Mouse (Mus musculus): Measurements from ENCODE around the gene Popdc3.

The Popdc3 gene

DNA sequence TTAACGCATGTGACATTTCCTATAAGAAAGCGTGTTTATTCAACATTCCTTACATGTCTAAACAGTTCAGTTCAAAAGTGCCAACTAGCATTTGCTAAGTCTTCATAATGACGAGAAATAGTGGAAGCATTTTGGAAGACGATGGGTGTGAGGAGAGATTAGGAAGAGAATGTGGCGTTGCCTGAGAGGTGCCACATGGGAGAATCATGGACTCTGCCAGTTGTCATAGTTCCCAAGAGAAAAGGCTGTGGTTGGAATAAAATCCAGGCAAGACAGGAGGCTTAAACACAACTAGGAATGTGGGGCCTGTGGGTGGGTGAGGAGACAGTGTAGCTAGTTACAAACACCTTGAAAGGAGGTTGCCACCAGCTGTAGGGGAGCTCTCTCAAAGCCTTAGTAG is 127.3 kb downstream of the Popdc3 start:
- Histone ChIP-seq H3K4me3 (replicated peaks; ENCODE audit: low read length) (no peak overlapping the region), H3K9me3 (ENCODE audit: low read length) (no peaks in the 10 kb centered on the region), H3K27me3 (ENCODE audit: insufficient read depth, low read length) (no peaks in the 10 kb centered on the region), H3K4me1 (replicated peaks; ENCODE audit: low read depth, low read length) (no peaks in the 10 kb centered on the region), H3K36me3 (ENCODE audit: insufficient read depth, low read length) (no peaks in the 10 kb centered on the region)
- TF ChIP-seq NANOG (IDR thresholded peaks at IDR 0.05; ENCODE audit: borderline replicate concordance, low read length) (no peak), POU5F1 (IDR thresholded peaks at IDR 0.05; ENCODE audit: borderline replicate concordance, low read length) (no peak), CTCF (conservative IDR thresholded peaks at IDR 0.05; ENCODE audit: low read length) (no peak)

DNA sequence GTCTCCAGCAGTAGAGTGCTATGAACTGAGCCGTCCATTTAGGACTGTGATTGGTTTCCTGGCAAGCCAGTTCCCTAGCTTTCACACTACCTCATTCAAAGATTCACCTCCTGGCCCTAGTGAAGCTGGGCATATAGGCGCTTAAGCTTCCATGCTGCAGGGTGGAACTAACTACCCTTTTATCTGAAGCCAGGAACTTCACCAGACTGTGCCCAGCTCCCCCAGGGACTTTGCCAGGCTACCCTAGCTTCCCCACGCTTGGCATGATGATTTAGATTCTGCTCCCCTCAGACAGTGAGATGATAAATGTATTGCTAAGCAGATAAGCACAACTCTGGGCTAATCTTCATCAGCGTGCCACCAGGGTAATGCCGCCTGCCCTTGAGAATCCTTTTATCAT is 133.2 kb downstream of the Popdc3 start:
- no peaks in the 10 kb centered on the region for H3K9me3 ChIP-seq (ENCODE audit: low read length)
- H3K4me3 ChIP-seq (replicated peaks; ENCODE audit: low read length): no peak overlapping the region
- TF ChIP-seq NANOG (IDR thresholded peaks at IDR 0.05; ENCODE audit: borderline replicate concordance, low read length): no peak
- TF ChIP-seq POU5F1 (IDR thresholded peaks at IDR 0.05; ENCODE audit: borderline replicate concordance, low read length): no peak
- no peak for TF ChIP-seq CTCF (conservative IDR thresholded peaks at IDR 0.05; ENCODE audit: low read length)
- no peaks in the 10 kb centered on the region for H3K27me3 ChIP-seq (ENCODE audit: insufficient read depth, low read length)
- H3K4me1 ChIP-seq (replicated peaks; ENCODE audit: low read depth, low read length): no peaks in the 10 kb centered on the region
- no peaks in the 10 kb centered on the region for H3K36me3 ChIP-seq (ENCODE audit: insufficient read depth, low read length)

DNA sequence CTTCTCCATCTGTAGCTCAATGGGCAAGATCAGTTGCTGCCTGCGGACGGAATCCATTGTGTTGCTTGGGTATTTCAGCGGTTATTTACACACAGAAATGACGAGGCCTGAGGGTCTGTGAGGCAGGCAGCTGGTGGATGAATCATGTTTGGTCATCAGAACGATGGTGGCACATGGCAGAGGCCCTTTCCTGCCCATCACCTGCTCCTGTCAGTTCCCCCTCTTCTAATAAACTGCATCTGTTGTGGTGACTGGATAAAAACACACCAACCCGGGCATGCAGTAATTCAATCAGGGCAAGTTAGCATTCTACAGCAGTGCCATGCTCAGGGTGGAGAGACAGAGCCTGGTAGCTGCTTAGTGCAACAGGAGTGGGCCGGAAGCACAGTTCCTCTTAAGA is 133.7 kb downstream of the Popdc3 start:
- TF ChIP-seq CTCF (conservative IDR thresholded peaks at IDR 0.05; ENCODE audit: low read length) (no peak), POU5F1 (IDR thresholded peaks at IDR 0.05; ENCODE audit: borderline replicate concordance, low read length) (no peak), NANOG (IDR thresholded peaks at IDR 0.05; ENCODE audit: borderline replicate concordance, low read length) (no peak)
- no peaks in the 10 kb centered on the region for H3K27me3 ChIP-seq (ENCODE audit: insufficient read depth, low read length)
- no peaks in the 10 kb centered on the region for H3K36me3 ChIP-seq (ENCODE audit: insufficient read depth, low read length)
- H3K4me1 ChIP-seq (replicated peaks; ENCODE audit: low read depth, low read length): no peaks in the 10 kb centered on the region
- H3K9me3 ChIP-seq (ENCODE audit: low read length): peaks cover 4% of the 10 kb centered on the region; the same call in 1 of the 2 replicates
- no peak overlapping the region for H3K4me3 ChIP-seq (replicated peaks; ENCODE audit: low read length)

DNA sequence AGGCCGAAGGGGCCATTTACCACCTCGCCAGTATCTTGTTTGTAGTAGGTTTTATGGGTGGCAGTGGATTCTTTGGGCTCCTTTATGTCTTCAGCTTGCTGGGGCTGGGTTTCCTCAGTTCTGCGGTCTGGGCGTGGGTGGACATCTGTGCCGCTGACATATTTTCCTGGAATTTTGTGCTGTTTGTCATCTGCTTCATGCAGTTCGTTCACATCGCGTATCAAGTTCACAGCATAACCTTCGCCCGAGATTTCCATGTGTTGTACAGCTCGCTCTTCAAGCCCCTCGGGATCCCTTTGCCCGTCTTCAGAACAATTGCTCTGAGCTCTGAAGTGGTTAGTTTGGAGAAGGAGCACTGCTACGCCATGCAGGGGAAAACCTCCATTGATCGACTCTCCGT is 137.0 kb downstream of the Popdc3 start:
- Histone ChIP-seq H3K4me1 (replicated peaks; ENCODE audit: low read depth, low read length) (no peaks in the 10 kb centered on the region), H3K36me3 (ENCODE audit: insufficient read depth, low read length) (no peaks in the 10 kb centered on the region), H3K4me3 (replicated peaks; ENCODE audit: low read length) (no peak overlapping the region), H3K27me3 (ENCODE audit: insufficient read depth, low read length) (no peaks in the 10 kb centered on the region), H3K9me3 (ENCODE audit: low read length) (peaks cover 11% of the 10 kb centered on the region)
- TF ChIP-seq POU5F1 (IDR thresholded peaks at IDR 0.05; ENCODE audit: borderline replicate concordance, low read length): no peak
- TF ChIP-seq CTCF (conservative IDR thresholded peaks at IDR 0.05; ENCODE audit: low read length): no peak
- TF ChIP-seq NANOG (IDR thresholded peaks at IDR 0.05; ENCODE audit: borderline replicate concordance, low read length): no peak

DNA sequence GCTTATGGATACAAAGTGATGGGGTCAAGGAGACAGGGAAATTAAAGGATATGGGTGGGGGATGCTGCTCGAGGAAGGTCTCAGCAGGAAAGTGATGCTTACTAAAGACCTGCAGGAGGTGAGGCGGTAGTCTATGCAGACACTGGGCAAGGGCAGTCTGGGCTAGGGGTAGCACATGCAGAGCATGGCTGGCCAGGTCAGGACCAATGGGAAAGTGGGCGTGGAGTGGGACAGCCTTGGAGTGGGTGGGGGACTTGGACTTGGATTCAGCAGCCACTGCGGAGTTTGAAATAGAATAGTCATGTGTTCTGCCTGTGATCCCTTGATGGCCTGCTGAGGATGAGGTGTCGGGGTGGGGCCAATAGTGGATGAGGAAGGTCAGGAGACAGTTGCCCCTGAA is 141.0 kb downstream of the Popdc3 start:
- H3K4me3 ChIP-seq (replicated peaks; ENCODE audit: low read length): no peak overlapping the region
- TF ChIP-seq NANOG (IDR thresholded peaks at IDR 0.05; ENCODE audit: borderline replicate concordance, low read length) (no peak), POU5F1 (IDR thresholded peaks at IDR 0.05; ENCODE audit: borderline replicate concordance, low read length) (no peak), CTCF (conservative IDR thresholded peaks at IDR 0.05; ENCODE audit: low read length) (no peak)
- peaks cover 11% of the 10 kb centered on the region for H3K9me3 ChIP-seq (ENCODE audit: low read length)
- no peaks in the 10 kb centered on the region for H3K27me3 ChIP-seq (ENCODE audit: insufficient read depth, low read length)
- no peaks in the 10 kb centered on the region; the same call in 1 of the 2 replicates for H3K4me1 ChIP-seq (replicated peaks; ENCODE audit: low read depth, low read length)
- H3K36me3 ChIP-seq (ENCODE audit: insufficient read depth, low read length): no peaks in the 10 kb centered on the region

DNA sequence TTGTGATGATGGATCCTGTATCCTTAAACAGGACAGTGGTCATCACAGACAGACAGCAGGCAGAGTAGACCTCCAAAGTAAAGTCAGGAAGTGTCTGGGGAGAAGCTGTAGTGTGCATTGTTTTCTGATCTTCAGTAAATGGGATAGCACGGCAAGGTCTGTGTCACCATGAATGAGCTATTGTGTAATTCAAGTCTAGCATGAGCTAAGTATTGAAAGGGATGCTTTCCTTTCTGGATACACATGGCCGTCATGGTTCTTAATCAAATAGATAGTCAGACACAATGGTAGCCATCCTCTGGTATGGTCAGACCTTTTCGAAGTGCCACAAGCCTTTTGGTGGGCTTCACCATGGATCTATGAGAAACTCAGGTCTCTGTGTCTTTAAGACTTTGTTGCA is 142.4 kb downstream of the Popdc3 start:
- TF ChIP-seq CTCF (conservative IDR thresholded peaks at IDR 0.05; ENCODE audit: low read length): no peak
- no peak for TF ChIP-seq NANOG (IDR thresholded peaks at IDR 0.05; ENCODE audit: borderline replicate concordance, low read length)
- no peak for TF ChIP-seq POU5F1 (IDR thresholded peaks at IDR 0.05; ENCODE audit: borderline replicate concordance, low read length)
- Histone ChIP-seq H3K36me3 (ENCODE audit: insufficient read depth, low read length) (no peaks in the 10 kb centered on the region), H3K4me1 (replicated peaks; ENCODE audit: low read depth, low read length) (no peaks in the 10 kb centered on the region; the same call in 1 of the 2 replicates), H3K9me3 (ENCODE audit: low read length) (peaks cover 11% of the 10 kb centered on the region), H3K27me3 (ENCODE audit: insufficient read depth, low read length) (no peaks in the 10 kb centered on the region), H3K4me3 (replicated peaks; ENCODE audit: low read length) (no peak overlapping the region)

DNA sequence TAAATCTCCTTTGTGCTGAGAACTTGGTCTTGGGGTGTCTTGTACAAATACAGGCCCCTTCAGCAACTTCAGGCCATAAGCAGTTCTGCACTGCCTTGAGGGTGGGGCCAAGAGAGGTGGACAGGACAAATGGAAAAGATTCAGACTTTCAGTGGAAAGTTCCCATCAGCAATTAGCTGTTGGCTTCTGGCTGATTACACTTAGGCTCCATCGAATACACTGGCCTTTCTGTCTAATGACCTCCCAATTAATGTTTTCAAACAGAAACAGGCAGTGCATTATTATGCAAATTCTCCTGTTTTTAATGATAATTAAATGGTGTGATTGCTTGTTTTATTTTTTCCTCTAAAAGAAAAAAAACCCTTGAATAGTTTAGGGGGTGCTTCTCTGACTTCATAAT is 146.3 kb downstream of the Popdc3 start:
- H3K36me3 ChIP-seq (ENCODE audit: insufficient read depth, low read length): no peaks in the 10 kb centered on the region
- no peaks in the 10 kb centered on the region for H3K9me3 ChIP-seq (ENCODE audit: low read length)

DNA sequence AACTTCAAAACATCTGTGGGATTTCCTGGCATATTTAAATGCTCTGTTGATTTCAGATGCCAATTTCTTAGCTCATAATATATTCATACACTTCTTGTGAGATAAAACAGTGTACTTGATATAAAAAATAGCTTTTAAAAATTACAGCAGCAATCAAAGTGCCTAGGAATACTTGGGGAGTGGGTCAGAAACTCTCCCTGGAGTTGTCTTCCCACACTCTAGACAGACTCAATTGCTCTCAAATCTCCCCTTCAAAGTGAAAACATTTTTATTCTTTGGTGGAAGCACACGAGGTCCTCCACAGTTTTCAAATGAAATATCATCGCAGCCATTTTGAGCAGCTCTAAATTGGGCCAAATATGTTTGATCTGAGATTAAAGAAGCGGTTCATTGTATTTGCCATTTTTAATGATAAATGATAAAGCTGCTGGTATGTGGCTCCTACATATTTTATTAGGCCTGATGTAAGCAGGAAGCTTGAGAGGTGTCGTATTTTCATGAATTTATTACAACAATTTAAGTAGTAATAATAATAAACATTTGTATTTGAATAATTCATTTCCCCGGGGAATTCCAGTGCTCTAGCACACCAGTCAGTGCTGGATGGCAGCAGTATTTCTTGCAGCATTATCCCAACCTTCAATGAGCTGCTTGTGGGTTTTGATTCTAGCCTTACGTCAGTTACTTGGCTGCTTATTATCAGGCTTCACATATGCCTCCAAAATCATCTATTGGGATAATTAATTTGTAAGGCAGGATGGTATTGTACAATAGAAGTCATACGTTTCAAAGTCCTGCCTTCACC is 150.5 kb downstream of the Popdc3 start:
- H3K4me3 ChIP-seq (replicated peaks; ENCODE audit: low read length): no peak overlapping the region
- no peaks in the 10 kb centered on the region for H3K9me3 ChIP-seq (ENCODE audit: low read length)
- no peak for TF ChIP-seq CTCF (conservative IDR thresholded peaks at IDR 0.05; ENCODE audit: low read length)
- no peak for TF ChIP-seq POU5F1 (IDR thresholded peaks at IDR 0.05; ENCODE audit: borderline replicate concordance, low read length)
- TF ChIP-seq NANOG (IDR thresholded peaks at IDR 0.05; ENCODE audit: borderline replicate concordance, low read length): no peak
- H3K4me1 ChIP-seq (replicated peaks; ENCODE audit: low read depth, low read length): no peaks in the 10 kb centered on the region; the same call in 1 of the 2 replicates
- no peaks in the 10 kb centered on the region for H3K36me3 ChIP-seq (ENCODE audit: insufficient read depth, low read length)
- H3K27me3 ChIP-seq (ENCODE audit: insufficient read depth, low read length): peaks cover 5% of the 10 kb centered on the region

More for the DNA sequence above, 146.3 kb downstream of the Popdc3 start:
- Histone ChIP-seq H3K27me3 (ENCODE audit: insufficient read depth, low read length) (no peaks in the 10 kb centered on the region), H3K4me3 (replicated peaks; ENCODE audit: low read length) (no peak overlapping the region), H3K4me1 (replicated peaks; ENCODE audit: low read depth, low read length) (no peaks in the 10 kb centered on the region; the same call in 1 of the 2 replicates)
- TF ChIP-seq NANOG (IDR thresholded peaks at IDR 0.05; ENCODE audit: borderline replicate concordance, low read length) (no peak), CTCF (conservative IDR thresholded peaks at IDR 0.05; ENCODE audit: low read length) (no peak), POU5F1 (IDR thresholded peaks at IDR 0.05; ENCODE audit: borderline replicate concordance, low read length) (no peak)

Data from E14TG2a.4 (cell line).